In the genomic region with DNA sequence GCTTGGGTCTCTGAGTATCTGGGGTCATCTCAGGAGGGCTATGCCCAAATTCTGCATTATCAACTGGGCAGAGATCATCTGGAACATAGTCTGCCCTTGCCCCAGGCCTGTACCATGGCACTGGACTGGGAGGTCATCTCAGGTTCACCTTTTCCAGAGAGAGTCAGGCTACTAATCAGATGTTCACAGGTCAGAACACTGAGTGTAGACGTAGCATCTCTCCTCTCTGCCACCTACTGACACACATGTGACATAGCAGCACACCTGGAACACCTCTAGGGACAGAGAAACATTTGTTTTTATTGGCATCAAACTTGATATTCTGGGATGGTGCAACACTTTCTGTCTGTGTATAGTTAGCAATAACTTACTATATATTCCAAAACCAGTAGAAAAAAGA, we compare ENCODE assay signal across 22 mouse cellular contexts. TPM values are rescaled to one million over a fixed set of nuclear protein-coding genes. Genes with fewer than 3 reads are reported as not detected.
DNase-seq lines count a peak whose midpoint lies in the region; ATAC-seq and TF ChIP-seq lines count a peak whose summit lies in the region.
"Had no signal": no experiment of that assay in that cellular context is flagged by ENCODE, and none has a peak within 500 bp of the region (broad histone marks: within the 10 kb centered on the region; RNA-seq: fewer than 3 reads in every experiment).

No protein-coding gene starts in this region.

- intact Hi-C loops in left cerebral cortex, postnatal 25 days (cut with DNase I) = no loop called here

- H3K27me3 ChIP-seq in kidney, postnatal 0 days (ENCODE audit: insufficient read depth, low read length) = no peaks in the 10 kb centered on the region
- H3K27me3 ChIP-seq in midbrain, embryonic 15.5 days (replicated peaks) = no peaks in the 10 kb centered on the region
- no peaks in the 10 kb centered on the region; the same call in 1 of the 2 replicates for H3K27me3 ChIP-seq in midbrain, embryonic 10.5 days (ENCODE audit: low read depth, poor library complexity, severe bottlenecking)
- H3K27me3 ChIP-seq: embryonic facial prominence, embryonic 15.5 days; heart, embryonic 13.5 days; hindbrain, embryonic 12.5 days had no signal

- no peaks in the 10 kb centered on the region for H3K36me3 ChIP-seq in kidney, postnatal 0 days (ENCODE audit: insufficient read depth, low read length)
- no peaks in the 10 kb centered on the region for H3K36me3 ChIP-seq in midbrain, embryonic 15.5 days (replicated peaks)
- no peaks in the 10 kb centered on the region for H3K36me3 ChIP-seq in midbrain, embryonic 10.5 days
- H3K36me3 ChIP-seq: embryonic facial prominence, embryonic 15.5 days; heart, embryonic 13.5 days; hindbrain, embryonic 12.5 days; liver, embryonic 13.5 days had no signal

- no peaks in the 10 kb centered on the region for H3K9me3 ChIP-seq in kidney, postnatal 0 days (replicated peaks; ENCODE audit: low read length)
- H3K9me3 ChIP-seq in midbrain, embryonic 15.5 days = no peaks in the 10 kb centered on the region
- H3K9me3 ChIP-seq in midbrain, embryonic 10.5 days (replicated peaks) = no peaks in the 10 kb centered on the region
- H3K9me3 ChIP-seq: embryonic facial prominence, embryonic 15.5 days; heart, embryonic 13.5 days; hindbrain, embryonic 12.5 days; liver, embryonic 13.5 days had no signal

- H3K4me3 ChIP-seq in kidney, postnatal 0 days (replicated peaks; ENCODE audit: low read depth, low read length) = no peak overlapping the region
- no peak overlapping the region for H3K4me3 ChIP-seq in midbrain, embryonic 15.5 days
- no peak overlapping the region for H3K4me3 ChIP-seq in midbrain, embryonic 10.5 days
- H3K4me3 ChIP-seq: embryonic facial prominence, embryonic 15.5 days; heart, embryonic 13.5 days; hindbrain, embryonic 12.5 days; liver, embryonic 13.5 days; myocyte had no signal

- DNase-seq in kidney, postnatal 0 days (ENCODE audit: low spot score) = no peak
- DNase-seq in kidney, adult 9 months = no peak
- no peak for DNase-seq in midbrain, embryonic 10.5 days (ENCODE audit: low spot score)
- peak; percentile 39 for DNase-seq in ZHBTc4 (ENCODE audit: low read depth, low spot score)
- no peak for DNase-seq in left cerebral cortex, postnatal 25 days (ENCODE audit: low spot score in 2 of 2)
- DNase-seq: cerebellum, adult 11 months; gastrocnemius, postnatal 10 days; kidney, adult 8-10 months; liver, embryonic 13.5 days; right cerebral cortex, postnatal 25 days had no signal

- WGBS in kidney, postnatal 0 days = 21% methylated on average over 1 of the region's 1 CpGs
- WGBS in midbrain, embryonic 15.5 days = 48% methylated on average over 1 of the region's 1 CpGs
- WGBS in midbrain, embryonic 10.5 days = 49% methylated on average over 1 of the region's 1 CpGs

- no peak for ATAC-seq in kidney, postnatal 0 days (replicated peaks; ENCODE audit: low FRiP score, low read depth)
- ATAC-seq in midbrain, embryonic 15.5 days (replicated peaks) = 0 out of 2 replicates have a peak, but pooled peaks have one; percentile 55
- no peak for ATAC-seq in megakaryocyte, adult 5-6 weeks (ENCODE audit: poor library complexity, severe bottlenecking)
- ATAC-seq: forebrain, embryonic 14.5 days had no signal

- peaks cover 4% of the 10 kb centered on the region; the same call in 1 of the 2 replicates for H3K4me1 ChIP-seq in kidney, postnatal 0 days (replicated peaks; ENCODE audit: insufficient read depth, low read length)
- H3K4me1 ChIP-seq in midbrain, embryonic 15.5 days = no peaks in the 10 kb centered on the region
- peaks cover 15% of the 10 kb centered on the region for H3K4me1 ChIP-seq in midbrain, embryonic 10.5 days
- H3K4me1 ChIP-seq: embryonic facial prominence, embryonic 15.5 days; hindbrain, embryonic 12.5 days; liver, embryonic 13.5 days had no signal

- TF ChIP-seq CTCF in kidney, postnatal 0 days (IDR thresholded peaks at IDR 0.05; ENCODE audit: low read depth) = peak; percentile 56

- no peak overlapping the region for H3K9ac ChIP-seq in kidney, postnatal 0 days (ENCODE audit: low read depth, low read length)
- no peak overlapping the region for H3K9ac ChIP-seq in midbrain, embryonic 15.5 days
- H3K9ac ChIP-seq: embryonic facial prominence, embryonic 15.5 days; heart, embryonic 13.5 days; hindbrain, embryonic 12.5 days; liver, embryonic 13.5 days had no signal

- H3K4me2 ChIP-seq in kidney, postnatal 0 days (ENCODE audit: low read length) = no peak overlapping the region
- no peak overlapping the region for H3K4me2 ChIP-seq in midbrain, embryonic 15.5 days
- H3K4me2 ChIP-seq: embryonic facial prominence, embryonic 15.5 days; heart, embryonic 13.5 days; hindbrain, embryonic 12.5 days; liver, embryonic 13.5 days had no signal

- H3K27ac ChIP-seq in kidney, postnatal 0 days = no peak overlapping the region
- H3K27ac ChIP-seq in midbrain, embryonic 15.5 days = no peak overlapping the region
- no peak overlapping the region for H3K27ac ChIP-seq in midbrain, embryonic 10.5 days (replicated peaks)
- H3K27ac ChIP-seq: embryonic facial prominence, embryonic 15.5 days; heart, embryonic 13.5 days; hindbrain, embryonic 12.5 days; liver, embryonic 13.5 days had no signal

RNA-seq across cellular contexts. Expression of gene Gcm1, which starts 37.9 kb away (rescaled TPM):
- polyA plus RNA-seq in kidney, postnatal 0 days (2015; fragmentation: Nextera tagmentation; extraction: Ambion mirVana) = 1.3 and 2.1 TPM in 2 replicates
- not detected in 2 replicates for polyA plus RNA-seq in midbrain, embryonic 15.5 days (2015; fragmentation: Nextera tagmentation; extraction: Ambion mirVana)
- polyA plus RNA-seq in midbrain, embryonic 10.5 days (2016; fragmentation: Nextera tagmentation; extraction: Ambion mirVana) = 0.10 TPM in 1 of 2 replicates, not detected in the other
- total RNA-seq in megakaryocyte, adult 5-6 weeks (2015) = not detected in 2 replicates
- not detected in 2 replicates for total RNA-seq in megakaryocyte, adult 5-6 weeks (2017)
- not detected for total RNA-seq in left cerebral cortex, postnatal 25 days (2021)
- total RNA-seq: adrenal gland, postnatal 4 days; common myeloid progenitor, adult 5-6 weeks; gastrocnemius, postnatal 10 days; layer of hippocampus, adult 18-20 months; left cerebral cortex, postnatal 10 days; megakaryocyte progenitor cell, adult 5-6 weeks had no signal
- polyA plus RNA-seq: embryonic facial prominence, embryonic 15.5 days; forebrain, embryonic 14.5 days; heart, embryonic 13.5 days; hindbrain, embryonic 12.5 days; liver, embryonic 13.5 days; myocyte had no signal
